Mouse (Mus musculus) right cerebral cortex, postnatal 25 days (tissue): Measurements from ENCODE around the gene Kcnj5.

Source experiments
- DNase-seq: peaks from one replicate; pipeline ENCODE4 v3.0.0; 2022

Kcnj5 gene

DNA sequence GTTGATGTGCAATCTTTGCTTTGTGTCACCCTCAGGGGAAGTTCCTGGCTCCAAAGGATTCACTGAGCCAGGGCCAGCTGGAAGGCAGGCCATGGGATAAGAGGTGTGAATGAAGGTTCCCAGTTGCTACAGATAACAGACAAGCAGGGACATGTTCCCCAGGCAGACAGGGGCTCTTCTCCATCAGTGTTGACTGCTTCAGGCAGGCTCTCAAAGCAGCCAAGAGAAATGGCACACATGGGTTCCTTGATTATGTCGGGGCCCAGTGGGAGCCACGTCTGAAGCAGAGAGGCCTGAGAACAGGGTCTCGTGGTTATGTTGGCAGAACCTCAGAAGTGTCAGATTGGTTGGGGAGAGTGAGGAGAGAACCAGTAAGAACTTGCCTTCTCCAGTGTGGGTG lies 30.1 kb downstream of the Kcnj5 start:
- DNase-seq: no peak

DNA sequence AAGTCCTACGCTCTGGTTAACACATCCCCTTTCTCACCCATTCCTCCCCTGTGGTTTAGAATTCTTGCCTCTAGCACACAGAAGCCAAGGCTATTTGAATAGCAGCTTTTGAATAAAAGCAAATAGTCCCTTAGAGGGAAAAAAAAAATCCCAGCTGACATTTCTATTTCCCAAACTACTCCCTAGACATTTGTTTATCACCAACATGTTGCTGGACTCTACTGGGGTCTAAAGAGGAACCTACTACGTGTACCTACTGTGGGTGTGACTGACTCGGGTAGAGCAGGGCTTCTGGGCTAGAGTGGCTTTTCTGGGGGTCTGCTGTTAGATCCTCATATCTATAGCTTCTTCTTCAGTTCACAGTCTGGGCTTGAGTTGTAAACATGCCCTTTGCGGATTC lies 31.9 kb downstream of the Kcnj5 start:
- no peak for DNase-seq

DNA sequence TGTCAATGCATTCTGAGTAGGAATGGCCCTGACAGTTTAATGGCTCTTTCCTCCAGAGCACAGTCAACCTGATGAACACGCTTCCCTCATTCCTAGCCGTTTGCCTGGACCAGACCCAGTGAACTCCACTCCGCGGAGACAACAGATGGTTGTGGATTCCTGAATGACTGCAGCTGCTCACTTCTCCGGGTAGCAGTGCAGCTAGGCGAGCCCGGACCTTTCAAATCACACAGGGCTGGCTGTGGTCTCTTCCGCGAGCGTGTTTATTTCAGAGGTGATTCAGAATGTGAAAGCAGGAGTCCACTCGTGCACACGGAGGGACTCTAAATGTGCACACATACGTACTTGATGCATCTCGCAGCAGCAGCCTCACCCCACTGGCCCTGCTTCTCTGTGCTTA lies 32.4 kb downstream of the Kcnj5 start:
- no peak for DNase-seq

DNA sequence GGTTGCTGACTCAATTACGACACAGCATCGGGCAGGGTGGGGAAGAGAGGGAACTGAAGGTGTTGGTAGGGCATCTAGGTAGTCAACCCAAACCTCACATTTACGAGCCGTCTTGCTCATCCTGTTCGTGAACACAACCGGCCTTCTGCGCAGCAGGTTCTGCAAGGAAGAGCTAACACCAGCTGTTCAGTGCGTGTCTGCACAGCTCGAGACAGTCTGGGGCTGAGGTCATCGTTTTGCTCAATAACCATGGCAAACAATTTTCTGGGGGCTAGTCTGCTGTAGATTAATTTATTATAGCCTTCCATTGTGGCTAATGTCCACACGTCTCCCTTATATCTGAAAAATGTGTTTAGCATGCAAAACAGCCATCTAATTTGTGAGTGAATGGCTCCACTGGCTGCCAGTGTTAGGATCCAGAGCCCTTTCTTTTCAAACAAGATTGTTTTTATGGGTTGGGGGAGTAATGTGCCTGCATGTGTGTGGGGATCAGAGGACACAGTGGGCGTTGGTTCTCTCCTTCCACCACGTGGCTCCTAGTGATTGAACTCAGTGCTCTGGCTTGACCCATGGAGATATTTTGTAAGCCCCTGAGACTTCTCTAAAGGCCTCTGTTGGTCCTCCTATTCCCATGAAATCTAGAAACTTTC lies 41.5 kb downstream of the Kcnj5 start:
- DNase-seq: no peak

DNA sequence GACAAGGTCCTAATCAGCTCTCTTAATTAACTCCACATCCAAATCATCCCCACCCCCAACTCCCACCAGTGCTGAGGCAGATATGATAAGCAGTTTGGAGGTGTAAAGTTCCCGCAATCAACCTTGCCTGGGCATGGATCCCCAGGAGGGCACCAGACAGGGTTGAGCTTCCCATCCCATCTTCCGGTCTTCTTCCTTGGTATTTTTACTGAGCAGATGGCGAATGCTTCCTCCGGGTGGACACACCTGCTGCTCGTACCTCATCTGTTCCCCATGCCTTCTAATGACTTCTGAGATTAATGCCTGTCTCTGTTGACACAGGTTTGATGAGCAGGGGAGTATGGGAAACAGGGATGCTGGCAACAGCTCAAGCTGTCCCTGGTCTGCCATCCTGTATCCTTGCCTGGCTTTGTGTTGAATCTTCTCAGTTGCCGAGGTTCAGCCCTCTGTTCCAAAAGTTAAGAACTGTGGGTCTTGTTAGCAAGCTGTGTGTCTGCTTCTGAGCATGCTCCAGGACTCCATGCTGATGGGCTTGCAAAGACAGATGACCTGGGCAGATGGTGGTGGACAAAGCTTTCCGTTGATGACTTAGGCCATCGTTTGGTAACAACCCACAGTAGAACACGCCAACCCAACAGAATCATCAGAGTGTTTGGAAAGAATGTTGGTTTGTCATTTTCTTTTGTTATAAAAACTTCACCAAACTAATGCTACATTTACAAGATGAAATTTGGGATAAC lies 48.9 kb downstream of the Kcnj5 start:
- DNase-seq: no peak

DNA sequence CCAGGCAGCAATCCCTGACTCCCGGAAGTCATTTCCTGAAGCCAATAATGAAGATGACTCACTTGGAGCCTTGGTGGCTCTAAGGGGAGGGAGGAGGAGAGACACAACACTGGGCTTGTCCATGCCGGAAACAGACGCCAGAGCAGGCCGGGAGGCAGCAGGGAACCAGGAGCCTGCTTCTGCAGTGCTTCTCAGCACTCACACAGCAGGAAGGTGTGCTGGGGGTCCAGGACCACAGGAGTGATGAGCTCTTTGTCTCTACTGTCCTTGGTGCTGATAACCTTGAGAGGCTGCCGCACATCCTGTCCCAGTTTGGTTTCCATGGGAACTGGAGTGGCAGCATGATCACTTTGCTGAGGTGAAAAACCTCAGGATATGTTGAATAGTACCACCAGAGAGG lies 51.5 kb downstream of the Kcnj5 start:
- DNase-seq: no peak

DNA sequence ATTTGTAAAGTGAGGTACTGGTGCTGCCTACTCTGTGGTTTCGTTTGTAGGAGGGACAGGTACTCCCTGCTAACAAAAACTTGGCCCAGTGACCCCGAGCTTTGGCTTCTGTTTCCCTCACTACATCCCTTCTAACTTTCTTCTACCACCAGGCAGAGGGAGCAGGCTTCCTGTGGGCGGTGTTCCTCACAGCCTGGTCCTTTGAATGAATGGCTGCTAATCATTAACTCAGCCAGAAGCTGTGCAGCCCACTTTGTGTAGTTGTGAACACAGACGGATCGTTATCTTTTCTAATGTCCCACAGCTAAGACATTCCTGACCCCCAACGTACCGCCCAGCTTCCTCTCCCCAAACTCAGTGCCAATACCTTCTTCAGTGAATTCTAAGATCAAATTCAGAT lies 52.5 kb downstream of the Kcnj5 start:
- no peak for DNase-seq

DNA sequence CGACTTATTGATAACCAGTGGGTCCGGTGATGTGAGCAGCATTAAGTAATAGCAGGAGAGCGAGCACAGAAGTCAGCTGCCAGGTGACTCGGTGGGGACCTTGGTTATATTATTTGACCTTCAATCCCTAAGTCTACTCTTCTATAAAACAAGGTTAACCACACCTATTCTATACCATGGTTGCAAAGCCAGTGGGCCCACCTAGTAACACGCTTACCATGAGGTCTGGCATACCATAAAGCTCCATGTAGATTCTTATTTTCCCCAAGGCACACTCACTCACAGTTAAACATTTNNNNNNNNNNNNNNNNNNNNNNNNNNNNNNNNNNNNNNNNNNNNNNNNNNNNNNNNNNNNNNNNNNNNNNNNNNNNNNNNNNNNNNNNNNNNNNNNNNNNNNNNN lies 60.6 kb downstream of the Kcnj5 start:
- no peak for DNase-seq

DNA sequence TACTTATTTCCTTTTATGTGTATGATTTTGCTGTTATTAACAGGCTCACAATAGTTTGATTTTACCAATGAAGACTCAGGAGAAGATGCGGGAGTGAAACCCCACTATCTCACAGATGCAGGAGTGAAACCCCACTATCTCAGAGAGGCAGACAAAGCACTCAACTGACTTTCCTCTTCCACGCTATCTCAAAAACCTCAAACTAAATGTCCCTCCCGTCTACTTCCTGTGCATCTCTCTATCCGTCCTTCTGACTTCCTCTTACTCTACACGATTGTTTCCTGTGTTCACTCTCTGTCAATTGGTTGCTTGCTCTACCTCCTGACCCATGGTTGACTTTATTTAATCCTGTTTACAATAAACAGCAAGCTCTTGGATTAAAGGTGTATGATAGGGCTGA lies 63.7 kb downstream of the Kcnj5 start:
- no peak for DNase-seq

DNA sequence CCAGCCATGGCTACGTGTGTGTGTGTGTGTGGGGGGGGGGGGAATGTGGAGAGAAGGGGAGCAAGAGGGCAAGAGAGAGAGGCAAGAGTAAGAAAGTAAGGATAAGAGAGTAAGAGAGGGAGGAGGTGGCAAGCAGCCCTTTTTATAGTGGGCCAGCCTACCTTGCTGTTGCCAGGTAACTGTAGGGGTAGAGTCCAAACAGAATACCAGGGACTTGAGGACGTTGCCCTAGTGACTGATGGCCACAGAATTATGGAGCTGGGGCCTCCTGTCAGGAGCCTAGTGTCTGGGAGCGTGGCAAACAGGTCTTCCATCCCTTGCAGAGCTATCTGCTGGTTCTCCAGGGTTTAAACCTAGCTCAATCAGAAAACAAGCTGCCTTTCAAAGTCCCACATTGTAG lies 64.4 kb downstream of the Kcnj5 start:
- DNase-seq: no peak

DNA sequence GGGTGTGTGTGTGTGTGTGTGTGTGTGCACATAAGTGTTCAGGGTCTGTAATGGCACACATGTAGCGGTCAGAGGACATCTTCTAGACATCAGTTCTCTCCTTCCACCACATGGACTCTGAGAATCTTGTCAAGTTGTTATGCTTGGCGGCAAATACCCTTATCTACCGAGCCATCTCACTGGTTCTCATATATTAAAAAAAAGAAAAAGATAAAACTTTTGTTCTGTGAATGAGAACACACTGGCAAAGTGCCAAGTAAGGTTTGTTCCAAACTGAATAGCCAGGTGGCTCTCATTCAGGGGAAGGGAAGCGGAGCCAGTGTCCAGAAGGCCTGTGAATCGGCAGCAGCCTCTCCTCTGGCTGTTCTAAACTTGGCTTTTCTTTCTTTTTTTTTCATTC lies 66.1 kb downstream of the Kcnj5 start:
- no peak for DNase-seq

DNA sequence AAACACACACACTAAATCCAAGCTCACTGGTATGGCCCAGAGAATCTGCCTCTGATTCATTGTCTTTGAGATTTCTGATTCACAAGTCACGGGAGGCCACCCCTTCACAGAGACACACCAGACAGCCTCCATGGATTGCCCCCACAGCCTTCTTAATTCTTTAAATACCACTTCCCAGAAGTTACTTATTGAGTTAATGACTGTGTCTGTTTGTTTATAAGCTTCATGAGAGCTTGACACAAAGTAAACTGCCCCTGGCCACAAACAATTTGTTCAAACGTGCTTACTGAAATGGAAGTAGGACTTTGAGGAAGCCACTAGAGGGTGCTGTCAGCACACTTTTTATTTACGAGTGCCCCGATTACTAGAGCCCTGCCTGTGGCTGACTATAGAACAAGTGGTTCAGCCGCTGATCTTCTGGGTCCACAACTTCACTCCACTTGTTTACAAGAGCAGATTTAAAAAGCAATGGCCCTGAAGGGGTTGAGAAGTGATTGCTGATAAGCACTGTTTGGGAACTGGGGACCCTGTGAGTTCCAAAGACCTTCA lies 72.2 kb downstream of the Kcnj5 start:
- peak; percentile 55 for DNase-seq
